Mouse (Mus musculus) kidney, adult 9 months (tissue): ENCODE data around the gene Lyve1.
"Not testable (repeated sequence)": the region's sequence is repeated elsewhere in the genome, so short reads cannot be mapped to it uniquely, and the experiment has no call there.

Source experiments
- DNase-seq: peaks from one replicate; pipeline ENCODE4 v3.0.0; 2022

The Lyve1 gene

GRCm38 (mm10) chr7:110862751-110863289, at the start of gene Lyve1:
TSS of gene Lyve1 (minus strand) at chr7:110863239.
- no peak for DNase-seq

DNA sequence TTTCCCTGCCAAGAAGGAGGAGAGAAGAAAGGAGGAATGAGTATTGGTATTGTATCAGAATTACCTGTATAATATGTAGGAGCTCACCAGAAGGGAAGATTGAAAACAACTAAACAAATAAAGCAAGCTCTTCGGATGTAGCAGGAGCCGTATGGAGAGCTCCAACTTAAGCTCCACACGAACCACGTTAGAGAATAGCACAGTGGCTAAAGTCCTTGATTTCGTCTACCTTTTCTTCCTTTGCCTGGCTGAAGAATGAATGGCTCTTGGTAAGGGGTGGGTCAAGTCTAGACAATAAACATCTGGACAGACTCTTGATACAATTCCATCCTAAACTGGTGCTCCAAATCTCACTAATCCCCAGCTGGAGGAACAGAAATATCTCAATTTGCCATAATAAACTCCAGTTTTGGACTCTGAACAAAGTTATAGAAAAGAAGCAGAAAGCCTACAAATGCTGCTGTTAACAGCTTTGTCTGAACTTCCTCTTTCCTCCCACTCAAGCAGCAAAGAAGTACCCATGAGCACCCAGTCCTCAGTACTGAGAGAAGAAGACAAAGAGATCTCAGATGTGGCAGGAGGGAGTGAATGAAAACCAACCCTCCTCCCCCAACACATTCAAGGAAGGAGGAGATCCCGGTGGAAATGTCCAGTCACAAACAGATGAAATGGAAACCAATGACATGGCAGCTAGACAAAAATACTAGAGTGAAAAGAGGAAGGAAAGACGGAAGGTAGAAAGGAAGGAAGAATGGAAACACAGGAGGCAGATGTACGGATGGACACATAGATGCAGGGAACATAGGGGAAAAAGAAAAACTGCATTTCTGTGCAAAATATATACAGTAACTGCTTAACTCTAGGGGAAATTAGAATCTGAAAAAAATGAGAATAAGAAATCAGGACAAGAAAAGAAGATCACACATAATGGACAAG, 45.4 kb upstream of the Lyve1 start:
- no peak for DNase-seq

- no peak for DNase-seq
Observed at GRCm38 (mm10) chr7:110906566-110906965, 43.5 kb upstream of the Lyve1 start.

- no peak for DNase-seq
Observed at GRCm38 (mm10) chr7:110903226-110903625, 40.2 kb upstream of the Lyve1 start.

- DNase-seq = no peak
Observed at GRCm38 (mm10) chr7:110897202-110897601, 34.2 kb upstream of the Lyve1 start.

DNA sequence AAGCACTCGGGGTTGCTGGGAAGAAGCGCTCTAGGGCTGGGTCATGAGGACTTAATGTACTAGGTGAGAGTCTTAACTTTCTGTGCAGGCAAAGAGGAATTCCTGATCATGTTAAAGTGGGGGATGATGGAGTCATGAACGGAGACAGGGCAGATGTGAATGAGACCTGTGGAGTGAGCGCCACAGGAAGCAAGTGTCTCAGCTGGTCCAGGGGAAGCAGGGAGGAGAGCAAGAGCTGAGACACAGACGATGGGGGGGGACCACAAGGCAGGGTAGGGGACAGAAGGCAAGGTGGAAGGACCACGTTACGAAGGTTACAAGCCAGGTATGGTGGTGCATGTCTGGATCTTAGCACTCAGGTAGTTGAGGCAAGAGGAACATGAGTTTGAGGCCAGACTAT, 33.4 kb upstream of the Lyve1 start:
- DNase-seq = no peak

DNA sequence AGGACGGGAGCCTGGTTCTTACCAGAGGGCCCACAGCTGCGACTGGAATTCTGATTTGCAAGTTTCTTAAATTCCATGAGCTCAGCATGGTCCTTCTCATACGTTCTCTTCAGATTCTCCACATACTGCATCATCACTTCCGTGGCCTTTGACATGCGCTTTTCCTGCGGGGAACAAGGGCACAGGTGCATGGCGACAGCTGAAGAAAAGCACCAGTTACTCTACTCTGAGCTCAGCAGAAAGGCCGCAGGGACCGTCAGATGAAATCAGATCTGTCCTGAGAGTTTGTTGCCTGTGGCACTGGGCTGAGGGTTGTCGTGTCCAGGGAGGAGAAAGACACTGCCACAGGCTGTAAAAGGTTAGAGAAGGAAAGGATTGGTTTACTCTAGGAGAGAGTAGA, 32.7 kb upstream of the Lyve1 start:
- not testable (repeated sequence) for DNase-seq

- DNase-seq = no peak
Observed at GRCm38 (mm10) chr7:110894673-110895072, 31.6 kb upstream of the Lyve1 start.

DNA sequence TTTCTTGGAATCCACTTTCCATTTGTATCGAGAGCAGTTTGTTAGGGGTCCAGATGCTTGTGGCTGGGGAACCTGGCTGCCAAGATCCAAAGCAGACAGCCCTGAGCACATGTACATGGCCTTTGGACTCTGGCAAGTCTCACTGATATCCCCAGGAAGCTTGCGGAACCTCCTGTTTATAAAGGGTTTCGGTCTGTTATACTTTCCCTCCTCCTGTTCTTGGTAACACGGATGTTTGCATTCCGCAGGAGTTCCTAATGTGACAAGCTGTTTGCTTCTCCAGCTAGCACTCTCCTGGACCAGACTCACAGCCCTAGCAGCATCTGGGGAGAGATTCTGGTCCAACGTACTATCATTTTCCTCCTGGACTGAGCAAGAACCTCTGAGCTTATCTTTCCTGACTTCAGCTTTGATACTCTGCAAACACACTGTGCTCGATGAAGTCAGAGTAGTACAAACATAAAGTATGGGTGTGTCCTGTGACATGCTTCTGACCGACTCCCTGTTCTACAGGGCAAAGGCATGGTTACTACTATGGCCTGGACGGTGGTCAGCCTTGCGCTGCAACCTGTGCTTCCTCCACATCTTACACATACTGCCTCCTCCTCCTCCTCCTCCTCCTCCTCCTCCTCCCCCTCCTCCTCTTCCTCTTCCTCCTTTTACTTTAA, 31.0 kb upstream of the Lyve1 start:
- DNase-seq = peak; percentile 74

GRCm38 (mm10) chr7:110891501-110891986, 28.5 kb upstream of the Lyve1 start:
- DNase-seq = peak; percentile 90

GRCm38 (mm10) chr7:110881746-110882333, 18.8 kb upstream of the Lyve1 start:
- DNase-seq = peak; percentile 79

GRCm38 (mm10) chr7:110878028-110878427, 15.0 kb upstream of the Lyve1 start:
- DNase-seq = no peak

DNA sequence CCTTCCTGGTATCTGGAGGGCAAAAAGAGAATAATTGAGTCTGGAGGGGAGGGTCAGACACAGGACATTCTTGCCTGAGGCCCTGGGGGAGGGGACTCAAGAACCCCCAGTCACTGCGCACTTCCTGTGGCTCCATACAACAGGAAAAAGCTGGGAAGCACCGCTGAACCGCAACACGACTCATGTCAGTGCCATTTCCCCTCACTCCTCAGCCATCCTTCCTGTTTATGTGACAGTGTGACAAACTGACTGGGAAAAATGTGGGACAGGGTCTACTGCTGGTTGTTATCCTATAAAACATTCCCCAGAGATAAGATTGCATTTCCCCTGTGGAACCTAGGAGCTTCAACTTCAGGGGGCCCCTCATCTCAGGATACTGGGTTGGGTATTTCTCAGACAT, 13.9 kb upstream of the Lyve1 start:
- peak; percentile 18 for DNase-seq

GRCm38 (mm10) chr7:110868807-110869206, 5.8 kb upstream of the Lyve1 start:
- no peak for DNase-seq

DNA sequence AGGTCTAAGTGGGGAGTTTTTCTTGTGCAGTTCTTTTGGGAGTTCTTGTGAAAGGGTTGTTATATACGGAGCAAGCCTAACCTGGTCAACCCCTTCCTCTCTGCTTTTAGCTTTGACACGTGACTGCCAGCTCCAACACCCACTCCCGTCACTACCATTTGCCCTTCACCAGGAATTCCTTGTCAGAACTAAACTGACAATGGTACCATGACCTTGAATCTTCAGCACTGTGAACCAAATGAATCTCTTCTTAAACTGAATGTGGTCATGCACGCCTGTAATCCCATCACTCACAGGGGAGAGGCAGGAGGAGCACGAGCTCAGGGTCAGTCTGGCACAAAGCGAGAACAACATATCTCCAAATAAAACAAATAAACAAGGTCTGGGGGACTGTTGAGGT, 4.1 kb upstream of the Lyve1 start:
- DNase-seq = no peak

GRCm38 (mm10) chr7:110866021-110866420, 3.0 kb upstream of the Lyve1 start:
- DNase-seq = no peak

DNA sequence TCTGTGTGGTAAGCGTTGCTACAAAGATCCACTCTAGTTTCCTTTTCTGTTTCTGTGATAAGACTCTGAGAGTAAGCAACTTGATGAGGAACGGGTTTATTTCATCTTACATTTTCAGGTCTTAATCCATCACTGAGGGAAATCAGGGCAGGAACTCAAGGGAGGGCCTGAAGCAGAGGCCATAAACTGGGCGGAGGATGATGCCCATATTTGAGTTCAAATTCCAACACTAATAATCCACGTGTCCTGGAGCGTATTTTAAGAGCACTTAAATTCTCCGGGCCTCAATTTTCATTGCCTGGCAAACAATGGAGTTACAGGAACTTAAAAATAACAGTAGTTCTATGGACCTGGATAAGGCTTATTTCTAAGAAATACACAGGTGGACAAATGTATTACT, 2.5 kb upstream of the Lyve1 start:
- no peak for DNase-seq

- DNase-seq = peak; percentile 24
Observed at GRCm38 (mm10) chr7:110865038-110865437, 2.0 kb upstream of the Lyve1 start.

DNA sequence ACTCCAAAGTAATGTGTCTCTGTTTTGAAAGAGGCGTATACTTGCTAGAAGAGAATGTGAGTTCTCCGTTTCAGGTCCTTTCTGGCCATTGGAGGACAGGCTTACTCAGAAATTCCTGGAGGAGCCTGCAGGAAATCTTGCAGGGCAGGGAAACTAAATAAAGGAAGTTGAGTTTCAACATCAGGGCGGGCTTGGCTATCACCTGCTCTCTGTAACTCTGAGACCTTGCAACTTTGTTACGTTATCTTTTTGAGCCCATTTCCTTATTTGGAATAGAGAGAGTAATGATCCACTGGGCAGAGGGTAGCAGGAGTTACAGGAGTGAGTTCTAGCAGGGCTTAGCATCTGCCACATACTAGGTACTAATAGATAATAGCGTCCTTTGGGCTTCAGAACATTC, 2.9 kb downstream of the Lyve1 start:
- no peak for DNase-seq

- no peak for DNase-seq
Observed at GRCm38 (mm10) chr7:110855604-110856003, 7.4 kb downstream of the Lyve1 start.

GRCm38 (mm10) chr7:110854927-110855546, 8.0 kb downstream of the Lyve1 start:
- no peak for DNase-seq

GRCm38 (mm10) chr7:110854519-110854918, 8.5 kb downstream of the Lyve1 start:
- no peak for DNase-seq

DNA sequence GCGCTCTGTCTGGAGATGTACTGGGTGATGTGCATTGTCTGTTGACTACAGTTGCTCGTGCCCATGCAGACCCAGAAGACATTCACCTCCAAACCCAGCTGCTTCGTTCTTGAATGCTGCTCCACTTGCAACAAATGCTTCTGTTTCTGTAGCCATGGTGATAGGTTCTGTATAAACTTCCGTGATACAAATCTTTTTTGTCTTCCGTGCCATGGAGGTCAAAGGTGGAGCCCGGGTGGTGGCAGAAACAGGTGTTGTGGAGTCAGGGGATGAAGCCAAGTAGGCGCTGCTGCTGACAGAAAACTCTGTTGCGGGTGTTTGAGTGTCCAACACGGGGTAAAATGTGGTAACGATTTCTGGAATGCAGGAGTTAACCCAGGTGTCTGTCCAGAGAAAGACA, 9.4 kb downstream of the Lyve1 start:
- no peak for DNase-seq
